Mouse (Mus musculus): ENCODE results near the gene Fbxw13. TPM values are rescaled to one million over a fixed set of nuclear protein-coding genes. Genes with fewer than 3 reads are reported as not detected.
"Not testable (repeated sequence)": the region's sequence is repeated elsewhere in the genome, so short reads cannot be mapped to it uniquely, and the experiment has no call there.

Gene Fbxw13
- total RNA-seq (2015) (not detected in 2 replicates), total RNA-seq (2017) (not detected in 2 replicates)

- ATAC-seq (ENCODE audit: poor library complexity, severe bottlenecking) = not testable (repeated sequence)
Measured at GRCm38 (mm10) chr9:109195875-109196274, at the start of gene Fbxw13. Fbxw13 (minus strand) TSS chr9:109195975.

GRCm38 (mm10) chr9:109234654-109235053 lies 38.9 kb upstream of the Fbxw13 start, which contains the start of gene Fbxw20:
Fbxw20 (minus strand) TSS chr9:109234754.
- ATAC-seq (ENCODE audit: poor library complexity, severe bottlenecking) = no peak

GRCm38 (mm10) chr9:109218449-109218848 lies 22.7 kb upstream of the Fbxw13 start:
- no peak for ATAC-seq (ENCODE audit: poor library complexity, severe bottlenecking)

GRCm38 (mm10) chr9:109201347-109201746 lies 5.6 kb upstream of the Fbxw13 start:
- ATAC-seq (ENCODE audit: poor library complexity, severe bottlenecking) = not testable (repeated sequence)

GRCm38 (mm10) chr9:109200349-109200748 lies 4.6 kb upstream of the Fbxw13 start:
- peak; percentile 84 for ATAC-seq (ENCODE audit: poor library complexity, severe bottlenecking)

GRCm38 (mm10) chr9:109199353-109199752 lies 3.6 kb upstream of the Fbxw13 start:
- ATAC-seq (ENCODE audit: poor library complexity, severe bottlenecking) = no peak

- no peak for ATAC-seq (ENCODE audit: poor library complexity, severe bottlenecking)
Measured at GRCm38 (mm10) chr9:109177208-109177607, 18.6 kb downstream of the Fbxw13 start.

- ATAC-seq (ENCODE audit: poor library complexity, severe bottlenecking) = no peak
Measured at GRCm38 (mm10) chr9:109176301-109176700, 19.5 kb downstream of the Fbxw13 start.

GRCm38 (mm10) chr9:109167316-109167715 lies 28.5 kb downstream of the Fbxw13 start:
- no peak for ATAC-seq (ENCODE audit: poor library complexity, severe bottlenecking)

- no peak for ATAC-seq (ENCODE audit: poor library complexity, severe bottlenecking)
Measured at GRCm38 (mm10) chr9:109161941-109162340, 33.8 kb downstream of the Fbxw13 start, which contains the start of gene Fbxw21. Fbxw21 (minus strand) TSS chr9:109162041.

GRCm38 (mm10) chr9:109140414-109140813 lies 55.4 kb downstream of the Fbxw13 start:
- ATAC-seq (ENCODE audit: poor library complexity, severe bottlenecking) = not testable (repeated sequence)

GRCm38 (mm10) chr9:109130076-109130475 lies 65.7 kb downstream of the Fbxw13 start:
- ATAC-seq (ENCODE audit: poor library complexity, severe bottlenecking) = no peak

Other genes with a start within 250 kb of the Fbxw13 start
- gene Col7a1, start 242.4 kb downstream of the Fbxw13 start, total RNA-seq (2015) = 0.20 and 0.93 TPM in 2 replicates
- gene Col7a1, start 242.4 kb downstream of the Fbxw13 start, total RNA-seq (2017) = 0.16 and 1.1 TPM in 2 replicates
- gene Ucn2, start 210.0 kb downstream of the Fbxw13 start, total RNA-seq (2015) = not detected in 2 replicates
- gene Ucn2, start 210.0 kb downstream of the Fbxw13 start, total RNA-seq (2017) = not detected in 2 replicates
- gene Pfkfb4, start 204.2 kb downstream of the Fbxw13 start, total RNA-seq (2015) = 19.3 and 22.4 TPM in 2 replicates
- 53.1 and 64.9 TPM in 2 replicates for gene Pfkfb4, start 204.2 kb downstream of the Fbxw13 start, total RNA-seq (2017)
- 119 and 176 TPM in 2 replicates for gene Shisa5, start 157.4 kb downstream of the Fbxw13 start, total RNA-seq (2015)
- 453 and 632 TPM in 2 replicates for gene Shisa5, start 157.4 kb downstream of the Fbxw13 start, total RNA-seq (2017)
- gene Trex1, start 136.2 kb downstream of the Fbxw13 start, total RNA-seq (2015) = 119 and 124 TPM in 2 replicates
- gene Trex1, start 136.2 kb downstream of the Fbxw13 start, total RNA-seq (2017) = 68.7 and 87.5 TPM in 2 replicates
- 7.2 and 9.5 TPM in 2 replicates for gene Atrip, start 121.9 kb downstream of the Fbxw13 start, total RNA-seq (2015)
- 9.7 and 10.2 TPM in 2 replicates for gene Atrip, start 121.9 kb downstream of the Fbxw13 start, total RNA-seq (2017)
- 4.7 and 6.0 TPM in 2 replicates for gene Ccdc51, start 113.5 kb downstream of the Fbxw13 start, total RNA-seq (2015)
- 6.7 and 11.0 TPM in 2 replicates for gene Ccdc51, start 113.5 kb downstream of the Fbxw13 start, total RNA-seq (2017)
- gene Tma7, start 113.4 kb downstream of the Fbxw13 start, total RNA-seq (2015) = 367 and 406 TPM in 2 replicates
- 109 and 136 TPM in 2 replicates for gene Tma7, start 113.4 kb downstream of the Fbxw13 start, total RNA-seq (2017)
- gene Plxnb1, start 100.6 kb downstream of the Fbxw13 start, total RNA-seq (2015) = 0.11 TPM in 1 of 2 replicates, not detected in the other
- gene Plxnb1, start 100.6 kb downstream of the Fbxw13 start, total RNA-seq (2017) = 0.04 TPM in 1 of 2 replicates, not detected in the other
- gene Fbxw21, start 33.9 kb downstream of the Fbxw13 start, total RNA-seq (2015) = not detected in 2 replicates
- not detected in 2 replicates for gene Fbxw21, start 33.9 kb downstream of the Fbxw13 start, total RNA-seq (2017)
- gene Fbxw20, start 38.8 kb upstream of the Fbxw13 start, total RNA-seq (2015) = not detected in 2 replicates
- gene Fbxw20, start 38.8 kb upstream of the Fbxw13 start, total RNA-seq (2017) = not detected in 2 replicates
- gene Fbxw14, start 91.7 kb upstream of the Fbxw13 start, total RNA-seq (2015) = not detected in 2 replicates
- gene Fbxw14, start 91.7 kb upstream of the Fbxw13 start, total RNA-seq (2017) = not detected in 2 replicates
- gene Fbxw28, start 143.7 kb upstream of the Fbxw13 start, total RNA-seq (2015) = not detected in 2 replicates
- gene Fbxw28, start 143.7 kb upstream of the Fbxw13 start, total RNA-seq (2017) = not detected in 2 replicates
- not detected in 2 replicates for gene Fbxw22, start 208.3 kb upstream of the Fbxw13 start, total RNA-seq (2015)
- gene Fbxw22, start 208.3 kb upstream of the Fbxw13 start, total RNA-seq (2017) = not detected in 2 replicates

Measured in megakaryocyte, adult 5-6 weeks (primary cell).